Mouse (Mus musculus) layer of hippocampus, adult 18-20 months (tissue): ENCODE results near the gene Cyp2j13. TPM values are rescaled to one million over a fixed set of nuclear protein-coding genes. Genes with fewer than 3 reads are reported as not detected.
"Not testable (repeated sequence)": the region's sequence is repeated elsewhere in the genome, so short reads cannot be mapped to it uniquely, and the experiment has no call there.

ENCODE experiments used
- DNase-seq, 2 experiments: peaks; one replicate each; pipeline ENCODE4 v3.0.0; 2022; ENCODE audit warnings: low spot score in 2 of 2
- long read RNA-seq: library from polyadenylated mRNA; stranded (forward); transcript quantifications from one replicate; pipeline ENCODE4 v2.0.0, GENCODE M21; 2021
- total RNA-seq, 2 experiments: library from RNA; stranded (reverse); gene quantifications; 2 replicates each; pipeline ENCODE4 v1.2.3; 2021

Gene Cyp2j13
- total RNA-seq, result 1 to 10 TPM; 2.2 to 3.5 TPM
- long read RNA-seq, partial matches to known transcripts, result 1 of 2 reads
- long read RNA-seq, other reads (novel, unspliced or antisense), result 1 of 2 reads

GRCm38 (mm10) chr4:96077261-96078125, at the start of gene Cyp2j13:
Cyp2j13 (minus strand) TSS chr4:96077546.
- peak; percentile 2 to 14 for DNase-seq

GRCm38 (mm10) chr4:96096841-96097240, 19.5 kb upstream of the Cyp2j13 start:
- no peak for DNase-seq

- DNase-seq, result no peak
These were observed 14.5 kb upstream of the Cyp2j13 start for GRCm38 (mm10) chr4:96091869-96092268.

- DNase-seq, result not testable (repeated sequence)
These were observed 12.2 kb upstream of the Cyp2j13 start for GRCm38 (mm10) chr4:96089356-96090048.

GRCm38 (mm10) chr4:96078308-96078707, 962 bp upstream of the Cyp2j13 start:
- DNase-seq, result no peak

- no peak for DNase-seq
These were observed 15.3 kb downstream of the Cyp2j13 start for GRCm38 (mm10) chr4:96062045-96062444.

- DNase-seq, result no peak
These were observed 17.2 kb downstream of the Cyp2j13 start for GRCm38 (mm10) chr4:96060106-96060505.

- DNase-seq, result peak; percentile 11 to 53
These were observed 48.9 kb downstream of the Cyp2j13 start for GRCm38 (mm10) chr4:96028412-96028811.

GRCm38 (mm10) chr4:96022803-96023202, 54.5 kb downstream of the Cyp2j13 start:
- peak in 1 of 2 experiments; percentile 17 for DNase-seq

GRCm38 (mm10) chr4:96016875-96017274, 60.5 kb downstream of the Cyp2j13 start:
- no peak for DNase-seq

GRCm38 (mm10) chr4:95982221-95982620, 95.1 kb downstream of the Cyp2j13 start:
- DNase-seq, result not testable (repeated sequence)

Other genes with a start within 250 kb of the Cyp2j13 start
- 10 to 100 TPM; 59.4 to 63.1 TPM for gene Hook1, start 110.3 kb downstream of the Cyp2j13 start, total RNA-seq
- 1 to 10 TPM; 4.1 to 4.3 TPM for gene Cyp2j12, start 63.6 kb upstream of the Cyp2j13 start, total RNA-seq
- under 1 TPM; 0.20 to 0.27 TPM for gene Cyp2j7, start 159.1 kb upstream of the Cyp2j13 start, total RNA-seq